Mouse (Mus musculus): ENCODE results near the gene Romo1. TPM values are rescaled to one million over a fixed set of nuclear protein-coding genes. Genes with fewer than 3 reads are reported as not detected.
A peak's percentile ranks its signal among the peaks of the same experiment; 100 is the strongest.
"Not testable (repeated sequence)": the region's sequence is repeated elsewhere in the genome, so short reads cannot be mapped to it uniquely, and the experiment has no call there.

Gene Romo1
- 100 to 1,000 TPM; 406 to 407 TPM for total RNA-seq (2021)
- long read RNA-seq, experiment 1, transcript Romo1-204 (3 exons, 379 nt), result minor isoform, 10 of 526 reads
- long read RNA-seq, experiment 1, transcript Romo1-201 (3 exons, 569 nt), result major isoform, 306 of 526 reads
- long read RNA-seq, experiment 1, transcript Romo1-202 (2 exons, 550 nt), result minor isoform, 64 of 526 reads
- long read RNA-seq, experiment 1, partial matches to known transcripts, result 0 of 526 reads
- long read RNA-seq, experiment 1, other reads (novel, unspliced or antisense), result 145 of 526 reads
- long read RNA-seq, experiment 2, transcript Romo1-204 (3 exons, 379 nt), result minor isoform, 12 of 308 reads
- long read RNA-seq, experiment 2, transcript Romo1-201 (3 exons, 569 nt), result major isoform, 244 of 308 reads
- long read RNA-seq, experiment 2, transcript Romo1-202 (2 exons, 550 nt), result minor isoform, 27 of 308 reads
- long read RNA-seq, experiment 2, partial matches to known transcripts, result 25 of 308 reads
- long read RNA-seq, experiment 2, other reads (novel, unspliced or antisense), result 0 of 308 reads

DNA sequence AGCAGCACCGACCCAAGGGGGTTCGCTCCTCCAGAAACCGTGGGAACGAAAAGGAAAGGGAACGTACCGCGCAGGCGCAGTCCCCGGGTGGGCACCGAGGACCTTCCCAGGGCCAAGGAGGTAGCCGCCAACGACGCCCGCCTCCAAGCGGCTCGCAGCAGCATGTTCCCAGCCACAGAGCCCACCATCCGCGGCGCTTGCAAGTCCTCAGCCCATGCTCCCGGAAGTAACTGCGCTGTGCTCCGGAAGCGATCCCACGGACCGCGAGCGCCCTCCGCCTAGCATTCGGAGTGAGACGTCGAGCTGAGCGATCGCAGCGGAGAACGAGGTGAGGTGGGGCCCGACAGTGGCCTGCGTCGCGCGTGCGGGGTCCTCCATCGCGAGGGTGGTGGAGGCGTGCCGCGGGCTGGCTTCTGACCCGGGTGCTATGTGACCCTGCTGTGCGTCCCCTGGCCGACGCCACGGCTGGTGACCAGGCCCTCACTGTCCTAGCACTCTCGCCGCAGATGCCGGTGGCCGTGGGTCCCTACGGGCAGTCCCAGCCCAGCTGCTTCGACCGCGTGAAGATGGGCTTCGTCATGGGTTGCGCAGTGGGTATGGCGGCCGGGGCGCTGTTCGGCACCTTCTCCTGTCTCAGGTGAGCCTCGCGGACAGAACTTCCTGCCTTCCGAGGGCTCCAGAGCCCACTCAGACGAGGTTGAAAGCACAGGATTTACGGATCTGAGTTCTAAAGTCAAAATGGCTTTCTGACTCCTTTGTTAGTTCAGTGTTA, at the start of gene Romo1, which contains the start of gene Nfs1:
Gene Romo1, plus strand, starts transcription at position 87 of the 772 bp plus-strand sequence.
Gene Nfs1, minus strand, starts transcription at position 234 of the 772 bp plus-strand sequence.
- peak; percentile 96 for DNase-seq

DNA sequence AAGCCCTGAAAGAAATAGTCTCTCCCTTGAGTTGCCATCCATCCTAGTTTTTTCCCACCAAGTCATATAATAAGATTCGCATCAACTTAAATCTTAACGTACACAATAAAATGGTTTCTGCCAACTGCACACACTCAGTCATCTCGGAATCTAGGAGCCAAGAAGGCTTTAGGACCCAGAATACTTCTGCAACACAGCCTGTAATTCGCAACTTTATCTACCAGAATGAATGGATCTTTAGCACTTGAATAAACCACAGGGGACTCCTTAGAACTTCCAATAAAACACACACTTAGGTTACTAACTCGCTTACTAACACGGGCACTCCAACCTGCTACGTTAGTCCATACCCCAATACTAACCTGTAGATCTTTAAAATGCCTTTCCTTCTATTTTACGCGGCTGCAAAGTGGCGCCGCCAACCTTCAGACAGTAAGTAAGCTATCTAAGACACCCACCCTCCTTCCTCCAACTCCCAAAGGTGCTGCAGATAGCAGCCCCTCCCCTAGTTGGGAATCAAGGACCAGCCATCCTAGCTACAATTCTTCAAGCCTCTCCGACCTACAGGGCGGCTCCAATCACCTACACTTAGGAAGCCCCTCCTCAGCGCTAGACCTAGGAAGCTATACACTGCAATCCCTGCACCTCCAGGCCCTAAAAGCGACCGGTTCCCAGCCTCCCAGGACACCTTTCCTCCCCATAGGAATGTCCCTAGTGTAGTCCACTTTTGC, 33.0 kb upstream of the Romo1 start:
- peak; percentile 18 for DNase-seq

DNA sequence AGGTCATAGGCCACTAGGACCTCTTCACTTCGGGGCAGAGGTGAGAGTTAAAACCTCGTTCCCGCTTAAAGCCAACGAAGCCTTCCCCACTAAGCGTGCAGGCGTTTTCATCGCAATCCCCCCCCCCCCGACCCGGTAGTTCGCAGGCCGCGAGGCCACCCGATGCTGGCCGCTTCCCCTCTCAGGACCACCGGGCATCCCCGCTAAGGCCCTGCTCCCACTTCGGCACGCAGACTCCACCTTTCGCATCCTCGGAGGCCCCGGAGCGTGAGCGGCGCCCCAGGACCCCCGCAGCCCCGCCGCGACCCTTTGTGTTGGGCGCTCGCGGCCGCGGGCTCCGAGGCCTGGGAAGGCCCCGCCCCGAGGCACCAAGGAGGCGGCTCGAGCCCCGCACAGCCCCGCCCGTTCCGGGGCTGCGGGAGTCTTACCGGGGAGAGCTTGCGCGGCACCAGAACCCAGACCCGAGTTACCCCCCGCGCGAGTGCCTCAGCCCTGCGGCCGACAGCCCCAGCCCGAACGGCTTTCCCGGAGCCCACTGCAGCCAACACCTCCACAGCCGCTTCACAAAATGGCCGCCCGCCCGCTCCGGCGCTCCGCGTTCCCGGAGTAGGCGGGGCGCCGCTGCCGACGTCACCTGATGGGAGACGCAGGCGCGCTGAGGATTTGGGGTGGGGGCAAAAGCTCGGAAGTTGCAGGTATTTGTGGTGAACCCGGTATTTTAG, 32.3 kb upstream of the Romo1 start, which contains the start of the genes Cpne1 and Rbm12:
Gene Cpne1, minus strand, starts transcription at position 608 of the 722 bp plus-strand sequence.
Gene Rbm12, minus strand, starts transcription at position 621 of the 722 bp plus-strand sequence.
- DNase-seq, result peak; percentile 95

DNA sequence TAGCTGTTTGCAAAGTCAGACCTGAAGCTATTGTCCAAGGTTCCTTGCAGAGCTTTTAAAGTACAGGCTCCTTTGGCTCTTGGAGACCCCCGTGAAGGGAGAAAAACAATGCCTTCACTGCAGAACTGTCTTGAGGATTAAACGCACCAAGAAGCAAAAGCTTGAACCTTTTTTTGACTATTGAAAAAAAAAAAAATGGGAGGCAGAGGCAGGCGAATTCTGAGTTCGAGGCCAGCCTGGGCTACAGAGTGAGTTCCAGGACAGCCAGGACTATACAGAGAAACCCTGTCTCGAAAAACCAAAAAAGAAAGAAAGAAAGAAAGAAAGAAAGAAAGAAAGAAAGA, 31.8 kb upstream of the Romo1 start:
- DNase-seq, result not testable (repeated sequence)

DNA sequence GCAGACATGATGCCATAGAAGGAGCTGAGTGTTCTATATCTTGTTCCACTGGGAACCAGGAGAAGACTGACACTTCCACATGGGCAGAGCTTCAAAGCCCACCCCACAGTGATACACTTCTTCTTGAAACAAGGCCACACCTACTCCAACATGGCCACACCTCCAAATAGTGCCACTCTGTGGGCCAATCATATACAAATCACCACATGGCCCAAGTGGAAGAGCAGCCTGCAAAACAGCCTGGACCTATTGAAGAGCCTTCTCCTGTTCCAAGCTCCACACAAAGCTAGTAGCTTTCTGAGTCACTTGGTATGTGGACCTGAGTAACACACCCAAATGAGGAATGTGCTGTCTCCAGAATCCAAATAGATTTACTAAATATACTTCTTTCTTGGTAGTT, 24.3 kb upstream of the Romo1 start:
- DNase-seq, result no peak

DNA sequence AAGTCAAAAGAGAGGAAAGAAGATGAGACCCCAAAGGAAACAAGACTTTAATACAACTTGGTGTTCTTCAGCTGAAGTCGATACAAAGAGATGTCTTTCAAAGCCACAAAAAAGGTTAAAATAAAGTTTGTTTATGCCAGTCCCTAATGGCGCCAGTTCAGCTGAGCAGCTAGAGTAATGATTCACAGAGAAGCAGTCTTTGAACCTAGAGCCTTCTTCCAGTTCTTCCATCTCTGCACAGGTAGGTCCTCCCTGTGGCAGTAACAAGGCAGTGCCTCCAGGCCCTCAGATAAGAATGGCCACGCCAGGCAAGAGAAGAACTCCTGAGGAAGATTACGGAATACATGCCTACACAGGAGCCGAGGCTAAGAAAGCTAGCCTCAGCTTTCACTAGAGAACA, 20.1 kb upstream of the Romo1 start:
- no peak for DNase-seq

DNA sequence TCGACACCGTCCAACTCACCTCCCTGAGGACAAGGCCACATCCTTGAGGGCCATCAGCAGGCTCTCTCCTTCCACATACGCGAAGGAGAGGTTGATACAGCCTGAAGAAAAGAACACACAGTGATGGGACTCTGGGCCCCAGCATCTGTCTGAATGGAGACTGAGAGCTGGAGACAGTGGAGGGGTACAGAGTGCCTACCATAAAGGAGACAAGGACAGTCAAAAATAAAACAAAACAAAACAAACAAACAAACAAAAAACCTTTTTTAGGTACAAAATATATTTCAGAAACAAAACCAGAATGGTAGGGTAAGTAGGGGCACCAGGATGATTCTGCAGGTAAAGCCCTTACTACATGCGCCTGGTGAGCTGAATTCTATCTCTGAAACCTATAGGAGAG, 16.8 kb upstream of the Romo1 start, which contains the start of gene Gm28036:
Gene Gm28036, minus strand, starts transcription at position 101 of the 400 bp plus-strand sequence.
- DNase-seq, result no peak

DNA sequence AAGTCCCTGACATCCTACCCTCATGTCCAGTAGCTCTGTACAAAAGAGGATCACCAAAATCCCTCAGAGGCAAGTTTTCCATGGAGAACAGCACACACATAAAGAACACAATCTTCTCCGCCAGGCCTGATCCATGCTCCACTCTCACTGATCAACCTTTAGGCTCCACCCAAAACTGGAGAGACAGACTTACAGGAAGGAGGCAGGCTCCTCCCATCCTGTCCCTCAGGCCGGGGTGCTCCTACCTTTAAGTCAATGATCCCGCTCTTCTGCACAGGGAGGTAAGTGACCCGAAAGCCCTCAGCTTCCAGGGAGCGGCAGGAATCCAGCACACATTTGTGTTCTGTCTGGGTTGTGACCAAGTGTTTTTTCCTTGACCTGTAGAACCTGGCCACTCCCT, 9.7 kb upstream of the Romo1 start:
- DNase-seq, result no peak

DNA sequence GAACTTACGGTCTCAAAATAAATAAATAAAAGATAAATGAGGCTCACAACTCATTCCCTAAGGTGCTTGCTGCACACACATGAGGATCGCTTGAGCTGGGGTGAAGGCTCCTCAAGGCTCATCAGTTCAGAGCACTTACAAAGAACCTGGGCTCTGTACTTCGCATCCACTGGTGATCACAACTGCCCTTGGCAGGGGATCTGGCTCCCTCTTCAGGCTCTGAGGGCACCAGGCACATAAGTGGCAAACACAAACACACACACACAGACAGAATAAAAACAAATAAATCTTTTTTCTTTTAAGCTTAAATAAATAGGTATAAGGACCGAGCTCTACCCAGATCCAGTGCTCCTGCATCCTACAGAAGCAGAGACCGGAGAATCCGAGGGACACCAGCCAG, 8.1 kb upstream of the Romo1 start:
- no peak for DNase-seq

DNA sequence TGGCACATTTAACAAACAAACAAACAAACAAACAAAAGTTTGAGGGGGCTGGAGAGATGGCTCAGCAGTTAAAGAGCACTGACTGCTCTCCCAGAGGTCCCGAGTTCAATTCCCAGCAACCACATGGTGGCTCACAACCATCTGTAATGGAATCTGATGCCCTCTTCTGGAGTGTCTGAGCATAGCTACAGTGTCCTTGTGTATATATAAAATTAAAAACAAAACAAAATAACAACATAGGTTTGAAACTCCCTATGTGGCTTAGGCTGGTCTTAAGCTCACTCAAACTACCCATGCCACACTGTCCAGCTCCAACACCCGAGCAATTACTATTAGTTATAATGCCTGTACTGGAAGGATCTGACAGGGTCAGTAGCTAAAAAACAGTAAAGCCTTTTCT, 1.0 kb upstream of the Romo1 start:
- DNase-seq, result no peak

DNA sequence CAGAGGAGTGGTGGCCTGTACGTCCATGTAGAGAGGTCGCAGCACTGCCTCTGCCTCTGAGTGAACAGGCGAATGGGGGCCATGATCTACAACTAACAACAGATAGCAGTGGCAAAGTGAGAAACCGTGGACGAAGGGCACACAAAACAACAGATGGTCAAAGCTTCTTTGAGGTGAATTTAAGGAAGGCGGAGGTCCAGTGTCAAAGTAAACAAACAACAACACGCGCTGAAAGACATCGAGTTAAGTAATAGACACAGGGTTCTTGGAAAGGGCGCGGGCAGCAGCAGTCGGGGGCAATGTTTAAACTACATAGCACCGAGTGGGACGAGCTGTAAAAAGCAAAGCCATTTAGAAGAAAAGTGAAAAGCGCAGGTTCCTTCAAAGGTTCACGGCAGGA, 472 bp upstream of the Romo1 start:
- peak; percentile 17 for DNase-seq

DNA sequence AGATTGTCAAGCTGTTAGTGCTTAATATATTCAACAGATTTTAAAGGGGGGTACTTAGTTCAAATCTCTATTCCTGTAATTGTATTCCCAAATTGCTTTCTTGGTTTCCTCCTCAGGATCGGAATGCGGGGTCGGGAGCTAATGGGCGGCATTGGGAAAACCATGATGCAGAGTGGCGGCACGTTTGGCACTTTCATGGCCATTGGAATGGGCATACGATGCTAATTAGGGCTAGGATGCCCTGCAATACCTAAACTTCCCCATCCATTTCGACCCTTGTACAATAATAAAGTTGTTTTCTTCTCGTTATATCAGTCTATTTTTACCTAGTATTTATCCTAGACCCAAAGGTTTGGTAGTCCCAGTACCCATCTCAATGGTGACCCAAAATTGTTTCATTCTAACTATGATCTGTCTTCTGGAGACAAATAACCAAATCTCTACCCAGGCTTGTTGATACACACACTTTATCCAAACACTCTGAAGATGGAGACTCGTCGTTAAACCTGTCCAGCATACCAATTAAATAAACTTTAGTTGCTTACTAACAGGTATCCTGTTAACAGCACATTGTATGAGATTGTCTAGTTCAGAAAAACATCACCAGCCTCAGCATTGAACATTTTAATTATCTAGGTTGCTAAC, 1.8 kb downstream of the Romo1 start:
- DNase-seq, result no peak

DNA sequence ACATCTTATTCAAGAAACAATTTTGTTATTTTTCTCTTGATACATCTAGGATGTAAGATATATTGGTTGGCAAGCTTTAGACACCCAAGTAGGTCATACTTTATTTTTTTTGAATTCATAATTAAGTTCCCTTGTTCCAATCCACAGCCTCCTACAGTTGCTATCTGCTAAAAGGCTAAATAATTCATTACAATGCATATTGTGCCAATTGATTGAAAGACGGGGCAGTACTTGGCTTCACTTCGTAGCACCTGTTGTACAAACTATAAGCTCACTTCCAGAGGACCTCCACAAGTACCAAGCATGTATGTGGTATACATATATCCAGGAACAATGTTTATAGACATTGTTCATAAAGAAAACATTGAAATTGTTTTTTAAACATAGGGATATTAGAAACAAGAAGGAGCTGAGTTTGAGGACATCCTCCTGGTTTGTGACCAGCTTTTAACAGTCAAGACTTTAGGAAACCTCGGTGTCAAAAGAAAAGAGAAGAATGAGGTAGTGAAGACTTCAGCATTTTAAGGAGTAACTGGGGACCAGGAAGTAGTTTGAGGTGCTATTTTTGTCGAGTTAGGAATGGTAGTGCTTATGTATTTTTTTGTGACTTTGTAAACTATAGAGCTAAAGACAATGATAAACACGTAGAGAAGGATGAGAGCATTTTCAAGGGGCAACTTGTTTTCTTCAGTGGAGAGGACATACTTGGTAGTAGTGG, 2.6 kb downstream of the Romo1 start:
- DNase-seq, result no peak

DNA sequence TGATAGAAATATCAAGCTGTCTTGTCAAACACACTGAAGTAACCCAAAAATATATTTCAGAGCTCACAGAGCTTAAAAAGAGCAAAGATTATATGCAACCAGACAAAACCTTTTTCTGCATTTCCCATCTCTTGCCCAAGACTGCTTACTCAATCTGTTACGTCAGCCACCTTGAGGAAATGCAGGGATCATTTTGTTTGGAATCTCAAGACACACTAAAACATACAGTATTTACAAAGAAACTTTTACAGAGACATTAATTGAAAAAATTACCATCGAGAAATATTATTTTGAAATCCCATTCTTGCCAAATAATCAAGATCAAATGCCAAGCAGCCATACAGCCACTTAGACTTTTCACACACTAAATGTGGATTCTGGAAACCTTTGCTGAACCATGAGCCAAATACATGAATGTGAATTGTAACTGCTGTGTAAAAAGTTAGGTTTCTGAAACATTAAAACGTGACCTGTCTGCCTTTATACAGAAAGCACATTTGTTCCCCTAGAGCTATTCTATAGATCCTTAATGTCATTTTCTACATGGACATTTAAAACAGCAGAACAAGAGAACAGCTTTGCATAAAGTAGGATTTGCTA, 3.6 kb downstream of the Romo1 start:
- DNase-seq, result peak; percentile 22

DNA sequence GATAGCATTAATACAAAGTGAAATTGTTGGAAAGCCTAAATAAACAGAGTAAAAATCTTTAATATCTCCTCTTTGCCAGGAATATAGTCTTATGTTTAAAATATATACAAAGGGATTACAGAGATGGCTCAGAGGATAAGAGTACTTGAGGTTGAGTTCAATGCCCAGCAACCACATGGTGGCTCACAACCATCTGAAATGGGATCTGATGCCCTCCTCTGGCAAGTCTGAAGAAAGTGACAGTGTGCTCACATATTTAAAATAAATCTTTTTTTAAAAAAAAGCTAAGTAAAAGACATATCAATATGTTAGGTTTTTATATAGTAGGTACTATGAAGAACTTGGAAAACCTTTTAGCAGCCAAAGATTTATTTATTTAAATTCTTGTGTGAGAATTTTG, 7.7 kb downstream of the Romo1 start:
- DNase-seq, result no peak

DNA sequence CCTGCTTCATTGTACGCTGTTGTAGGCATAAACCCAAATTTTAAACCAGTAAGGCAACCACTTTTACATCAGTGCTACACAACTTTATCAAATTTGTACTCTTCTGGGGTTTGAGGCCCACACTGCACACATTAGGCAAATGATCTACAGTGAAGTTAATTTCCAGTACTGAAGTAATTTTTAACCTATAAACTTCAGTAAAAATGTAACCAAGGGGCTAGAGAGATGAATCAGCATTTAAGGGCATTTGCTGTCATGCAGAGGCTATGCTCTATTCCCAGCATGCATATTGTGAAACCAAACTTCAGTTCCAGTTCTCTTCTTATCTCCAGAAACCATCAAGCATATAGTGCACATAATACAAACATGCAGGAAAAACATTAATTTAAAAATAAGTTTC, 21.6 kb downstream of the Romo1 start:
- DNase-seq, result no peak

DNA sequence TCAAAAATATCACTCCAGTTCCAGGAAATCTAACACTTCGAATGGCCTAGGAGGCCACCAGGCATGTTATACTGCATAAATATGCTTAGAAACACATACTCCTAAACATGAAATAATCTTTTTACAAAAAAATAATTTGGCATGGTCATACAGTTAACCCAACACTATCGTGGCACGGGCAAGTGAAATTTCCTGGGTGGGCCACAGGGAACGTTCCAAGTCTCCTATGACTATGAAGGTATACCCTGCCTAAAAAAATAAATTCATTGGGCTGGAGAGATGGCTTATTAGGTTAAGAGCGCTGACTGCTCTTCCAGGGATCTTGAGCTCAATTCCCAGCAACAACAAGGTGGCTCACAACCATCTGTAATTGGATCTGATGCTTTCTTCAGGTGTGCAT, 22.7 kb downstream of the Romo1 start:
- no peak for DNase-seq

DNA sequence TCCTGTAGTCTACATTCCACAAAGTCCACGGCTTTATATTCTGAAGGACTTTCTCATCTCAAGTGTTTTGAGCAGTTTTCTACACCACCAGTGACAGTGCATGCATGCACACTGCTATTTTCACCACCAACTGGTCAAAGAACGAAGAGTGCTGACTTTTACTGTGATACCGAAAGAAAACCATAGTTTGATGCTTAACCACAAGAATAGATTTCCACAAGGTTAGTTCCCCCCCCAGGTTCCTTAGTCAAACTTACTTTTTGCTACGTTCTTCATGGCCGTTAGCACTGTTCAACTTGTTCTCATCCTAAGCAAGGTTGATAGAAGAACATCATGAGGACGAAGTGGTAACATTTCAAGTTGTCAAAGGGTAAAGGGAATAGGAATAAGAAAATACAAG, 33.2 kb downstream of the Romo1 start:
- no peak for DNase-seq

DNA sequence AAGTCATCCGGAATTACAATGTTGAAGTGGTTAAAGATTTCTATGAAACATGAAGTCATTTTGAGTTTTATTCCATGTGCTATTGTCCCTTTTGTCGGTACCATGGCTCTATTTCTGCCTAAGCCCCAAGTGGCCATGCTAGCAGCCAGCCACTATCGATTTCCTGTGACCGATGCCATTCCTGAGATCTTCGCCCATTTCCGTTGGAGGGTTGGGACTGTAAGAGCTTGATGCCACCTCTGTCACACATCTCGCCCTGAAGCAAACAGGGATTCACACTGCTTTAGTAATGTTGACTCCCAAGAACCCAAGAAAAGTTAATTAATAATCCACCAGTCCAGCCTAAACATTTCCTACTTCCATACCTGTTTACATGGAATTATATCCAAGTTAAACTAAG, 33.8 kb downstream of the Romo1 start:
- DNase-seq, result peak; percentile 23

All from adrenal gland, postnatal 10 days (tissue).